Mouse (Mus musculus): ENCODE measurements around the gene Lhx6.
A peak's percentile ranks its signal among the peaks of the same experiment; 100 is the strongest.
"Not testable (repeated sequence)": the region's sequence is repeated elsewhere in the genome, so short reads cannot be mapped to it uniquely, and the experiment has no call there.

The Lhx6 gene

DNA sequence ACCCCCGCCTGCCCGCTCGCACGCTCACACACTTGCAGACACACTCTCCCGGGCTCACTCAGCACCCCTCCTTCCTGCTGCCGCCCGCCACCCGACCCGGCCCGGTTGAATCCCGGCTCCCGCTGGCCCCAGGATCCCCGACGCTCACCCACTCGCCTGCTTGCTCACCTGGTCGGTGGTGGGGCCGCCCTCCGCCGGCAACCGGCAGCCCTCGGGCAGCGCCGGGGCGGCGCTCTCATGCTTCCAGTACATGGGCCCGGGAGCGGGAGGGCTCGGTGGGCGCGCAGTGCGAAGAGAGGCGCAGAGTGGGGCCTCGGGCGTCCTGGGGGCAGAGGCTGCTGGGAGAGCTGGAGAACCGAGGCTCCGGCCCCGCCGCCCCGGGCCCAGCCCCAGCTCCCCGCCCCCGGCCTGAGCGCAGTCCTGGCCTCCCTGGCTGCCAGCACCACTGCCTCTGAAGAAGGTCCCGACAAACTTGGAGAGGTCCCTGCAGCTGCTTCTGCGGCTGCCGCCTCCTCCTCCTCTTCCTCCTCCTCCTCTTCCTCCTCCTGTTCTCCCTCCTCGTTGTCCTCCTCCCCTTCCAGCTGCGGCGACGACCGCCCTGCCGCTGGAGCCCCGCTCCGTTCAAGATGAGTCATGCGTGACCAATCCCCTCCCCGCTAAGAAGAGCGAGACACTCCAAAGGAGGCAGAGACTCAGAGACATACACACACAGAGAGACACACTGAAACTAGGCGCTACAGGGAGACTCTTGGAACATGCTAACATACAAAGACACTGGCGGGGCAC lies at the start of gene Lhx6:
TSS of gene Lhx6 (minus strand) at position 453 of the 786 bp plus-strand sequence.
- no peak for DNase-seq (ENCODE audit: low read depth, low spot score)

- not testable (repeated sequence) for DNase-seq (ENCODE audit: low read depth, low spot score)
Observed at GRCm38 (mm10) chr2:36152401-36152800, 47.2 kb upstream of the Lhx6 start.

- DNase-seq (ENCODE audit: low read depth, low spot score) = no peak
Observed at GRCm38 (mm10) chr2:36148876-36149365, 43.7 kb upstream of the Lhx6 start.

GRCm38 (mm10) chr2:36139096-36139495 lies 33.9 kb upstream of the Lhx6 start:
- DNase-seq (ENCODE audit: low read depth, low spot score) = no peak

DNA sequence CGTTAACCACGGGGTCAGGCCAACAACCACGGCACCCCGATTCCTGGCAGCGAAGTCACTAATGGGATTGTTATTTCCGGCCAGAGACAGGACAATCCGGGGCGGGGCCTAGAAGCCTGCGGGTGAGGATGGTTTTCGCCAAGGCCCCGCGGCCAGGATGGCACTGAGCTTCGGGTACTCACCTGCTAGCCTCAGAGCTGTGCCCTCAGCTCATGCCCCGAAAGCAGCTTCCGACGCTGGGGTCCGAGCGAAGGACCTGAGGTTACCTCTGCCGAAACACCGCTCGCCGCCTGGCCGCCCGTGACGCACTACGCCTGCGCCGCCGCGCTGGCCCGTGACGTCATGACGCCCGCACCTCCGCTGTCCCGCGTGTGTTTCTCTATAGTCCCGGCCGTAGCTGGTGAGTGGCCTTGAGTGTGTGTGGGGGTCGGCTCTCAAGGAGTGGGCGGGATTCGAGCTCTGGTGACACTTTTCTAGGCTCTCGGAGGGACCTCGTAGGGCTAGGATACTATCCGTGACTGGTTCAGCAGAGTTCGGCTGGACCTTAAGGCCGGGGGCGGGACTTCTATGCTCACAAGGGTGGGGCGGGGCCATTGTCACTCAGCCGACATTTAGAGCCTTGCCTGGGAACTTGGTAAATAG lies 31.2 kb upstream of the Lhx6 start, which contains the start of the genes Mrrf and Rbm18:
TSS of gene Mrrf (plus strand) at position 90 of the 642 bp plus-strand sequence.
TSS of gene Rbm18 (minus strand) at position 474 of the 642 bp plus-strand sequence.
- DNase-seq (ENCODE audit: low read depth, low spot score) = peak; percentile 93

DNA sequence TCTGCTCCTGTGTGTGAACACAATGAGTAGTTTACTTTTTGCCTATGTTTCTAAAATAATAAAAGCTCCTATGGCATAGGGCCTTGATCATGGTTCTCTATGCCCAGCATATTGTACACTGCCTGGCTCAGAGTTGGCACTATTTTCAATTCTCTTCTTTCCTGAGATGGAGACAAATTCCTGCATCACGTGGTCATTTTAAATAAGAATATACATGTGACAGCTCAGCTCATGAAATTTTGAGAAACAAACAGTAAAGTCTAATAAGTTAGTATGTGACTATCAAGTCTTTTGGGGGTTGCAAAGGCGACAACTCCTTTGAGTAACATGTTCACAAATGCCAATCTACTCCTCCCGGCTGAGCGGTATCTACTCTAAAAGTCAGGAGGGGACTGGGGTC lies 30.7 kb upstream of the Lhx6 start:
- DNase-seq (ENCODE audit: low read depth, low spot score) = no peak

DNA sequence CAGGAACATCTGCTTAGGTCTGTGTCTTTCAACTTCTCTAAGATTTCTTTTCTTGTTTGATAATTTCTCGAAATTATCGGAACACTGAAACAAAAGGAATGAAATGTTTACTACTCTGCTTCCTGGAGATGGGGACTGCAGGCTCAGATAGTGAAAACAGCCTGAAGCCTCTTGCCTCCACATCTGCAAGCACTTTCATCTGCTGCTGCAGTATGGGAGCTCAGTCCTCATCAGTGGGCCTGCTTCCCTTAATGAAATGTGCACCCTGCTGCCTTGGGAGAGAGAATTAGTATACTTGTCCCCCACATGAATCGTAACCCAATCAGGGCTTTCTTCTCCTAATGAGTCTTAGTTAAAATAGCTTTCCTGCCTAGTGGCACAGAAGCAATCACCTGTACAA lies 23.8 kb upstream of the Lhx6 start:
- no peak for DNase-seq (ENCODE audit: low read depth, low spot score)

- DNase-seq (ENCODE audit: low read depth, low spot score) = no peak
Observed at GRCm38 (mm10) chr2:36127973-36128372, 22.8 kb upstream of the Lhx6 start.

DNA sequence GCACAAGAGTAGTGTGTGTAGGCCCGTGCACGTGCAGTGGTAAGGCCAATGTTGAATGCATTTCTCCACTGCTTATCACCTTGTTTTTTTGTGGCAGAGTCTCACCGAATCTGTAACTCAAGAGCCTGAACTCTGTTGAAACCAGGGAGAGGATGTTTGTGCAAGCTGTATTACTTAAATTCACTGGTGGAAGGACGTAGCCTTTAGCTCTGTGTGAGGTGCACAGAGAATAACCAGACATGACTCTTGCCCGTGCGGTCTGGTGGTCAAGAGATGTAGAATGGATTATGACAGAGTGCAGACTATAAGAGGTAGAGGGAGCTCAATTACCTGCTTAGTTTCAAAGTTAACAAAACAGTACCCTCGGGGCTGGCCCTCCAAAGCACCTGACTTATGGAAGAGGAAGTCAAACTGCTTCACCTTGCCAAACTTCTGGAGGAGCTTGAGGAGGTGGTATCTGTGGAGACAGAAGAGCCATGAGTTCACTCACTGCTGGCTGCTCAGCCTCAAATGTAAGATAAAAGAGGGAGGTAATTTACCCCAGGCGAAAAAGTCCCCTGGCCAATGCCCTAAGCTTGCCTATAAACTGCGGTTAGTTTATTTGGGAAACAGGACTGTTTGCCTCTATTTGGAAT lies 21.7 kb upstream of the Lhx6 start:
- DNase-seq (ENCODE audit: low read depth, low spot score) = no peak

GRCm38 (mm10) chr2:36112632-36113031 lies 7.4 kb upstream of the Lhx6 start:
- no peak for DNase-seq (ENCODE audit: low read depth, low spot score)

DNA sequence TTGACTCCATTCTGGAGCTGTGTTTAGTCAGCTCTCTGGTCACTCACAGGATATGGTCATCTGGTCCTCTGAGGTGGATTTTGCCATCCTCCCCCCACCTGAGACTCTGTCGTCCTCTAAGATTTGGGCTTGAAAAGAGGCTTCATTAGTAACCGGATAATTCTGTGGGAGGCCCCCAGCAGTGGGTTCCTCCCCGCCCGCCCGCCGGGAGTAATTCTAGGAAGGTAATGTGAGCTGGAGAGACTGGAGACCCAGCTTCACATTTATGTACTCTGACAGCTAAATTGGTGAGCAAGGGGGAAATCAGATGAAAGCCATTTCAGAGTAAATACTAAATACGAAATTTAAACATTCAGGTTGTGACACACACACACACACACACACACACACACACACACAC lies 3.4 kb upstream of the Lhx6 start:
- no peak for DNase-seq (ENCODE audit: low read depth, low spot score)

DNA sequence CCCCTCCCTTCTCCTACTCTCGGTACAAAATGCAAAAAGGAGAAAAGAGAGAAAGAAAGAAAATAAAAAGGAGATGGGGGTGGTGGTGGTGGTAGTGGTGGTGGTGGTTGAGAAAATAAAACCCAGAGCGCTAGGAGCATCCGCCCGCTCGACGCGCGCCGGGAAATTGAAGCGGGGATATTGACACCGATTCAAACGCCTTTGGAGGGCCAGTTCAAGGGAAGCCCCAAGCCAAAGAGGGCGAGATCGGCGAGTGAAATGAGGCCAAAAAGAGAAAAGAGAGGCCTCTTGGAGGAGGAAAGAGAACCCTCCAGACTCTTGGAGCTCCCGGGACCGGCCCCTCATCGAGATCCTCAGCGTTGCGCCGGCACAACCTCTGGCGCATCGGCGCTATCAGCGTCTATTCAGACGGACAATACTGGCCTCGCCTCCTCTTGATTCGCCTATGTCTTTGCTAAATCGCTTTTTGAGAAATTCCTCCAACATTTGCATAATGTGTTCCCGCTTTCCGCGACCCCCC lies 712 bp downstream of the Lhx6 start:
- DNase-seq (ENCODE audit: low read depth, low spot score) = peak; percentile 35

DNA sequence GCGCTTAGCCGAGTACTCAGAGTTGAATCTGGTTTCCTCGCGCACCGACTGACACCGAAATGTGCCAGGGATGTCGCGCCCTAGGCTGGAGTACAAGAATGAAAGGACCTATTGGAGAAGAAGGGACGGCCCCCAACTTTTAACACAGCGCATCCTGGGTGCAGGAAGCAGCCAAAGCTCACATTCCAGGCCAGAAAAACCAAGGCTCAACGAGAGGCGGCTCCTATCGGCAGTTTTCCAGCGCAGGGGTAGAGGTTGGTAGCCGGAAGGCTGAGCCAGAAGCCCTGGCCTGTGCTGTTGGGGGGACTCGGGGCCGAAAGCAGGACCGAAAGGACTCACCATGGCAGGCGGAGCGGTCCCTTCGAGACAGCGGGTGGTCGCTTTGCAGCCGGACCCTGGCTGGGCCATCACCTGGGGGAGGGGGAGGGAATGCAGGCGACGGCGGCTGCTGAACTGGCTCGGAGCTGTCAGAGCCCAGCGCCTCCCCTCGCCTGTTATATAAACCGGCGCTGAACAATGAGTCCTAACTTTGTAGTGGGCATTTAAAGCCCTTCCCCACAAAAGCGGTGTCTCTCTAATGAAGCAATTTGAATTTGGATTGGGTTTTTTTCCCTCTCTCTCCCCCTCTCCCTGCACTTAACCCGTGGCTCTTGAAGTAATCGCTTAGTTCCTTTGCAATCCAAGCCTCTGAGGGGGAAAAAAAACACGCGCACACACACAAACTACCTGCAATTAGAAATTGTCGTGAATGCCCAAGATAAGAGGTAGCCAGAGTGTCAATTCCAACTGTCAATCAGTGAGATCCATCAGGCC lies 1.4 kb downstream of the Lhx6 start:
- peak; percentile 33 for DNase-seq (ENCODE audit: low read depth, low spot score)

GRCm38 (mm10) chr2:36103069-36103554 lies 2.1 kb downstream of the Lhx6 start:
- peak; percentile 40 for DNase-seq (ENCODE audit: low read depth, low spot score)

GRCm38 (mm10) chr2:36102559-36102946 lies 2.7 kb downstream of the Lhx6 start:
- peak; percentile 54 for DNase-seq (ENCODE audit: low read depth, low spot score)

DNA sequence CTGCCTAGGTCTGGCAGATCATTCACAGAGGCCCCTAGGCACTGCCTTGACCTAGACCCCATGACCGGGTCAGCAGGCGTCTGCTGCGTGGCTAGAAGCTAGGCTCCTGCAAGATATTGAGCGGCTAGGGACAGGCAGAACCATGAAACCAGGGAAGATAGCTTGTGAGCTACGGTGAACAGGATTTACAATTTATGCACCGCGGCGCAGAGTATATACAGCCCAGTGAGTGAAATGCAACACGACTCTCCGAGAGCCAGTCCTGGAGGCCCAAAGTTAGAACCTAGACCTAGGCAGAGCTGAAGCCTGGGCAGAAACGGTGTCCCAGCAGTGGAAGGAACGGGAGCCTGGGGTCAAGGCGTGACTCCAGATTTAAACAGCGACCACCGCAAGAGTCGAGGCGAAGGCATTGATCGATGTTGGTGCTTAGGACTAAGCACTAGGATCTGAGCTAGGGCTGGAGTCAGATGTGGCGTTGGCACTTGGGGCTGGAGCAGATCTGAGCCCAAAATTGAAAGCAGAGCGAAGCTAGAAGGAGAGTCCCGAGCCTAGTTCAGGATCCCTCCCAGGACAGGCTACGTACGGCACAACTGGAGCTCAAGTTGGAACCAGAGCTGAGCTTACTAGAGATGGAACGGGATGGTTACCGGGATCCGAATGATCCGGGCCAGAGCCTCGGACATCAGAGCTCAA lies 3.2 kb downstream of the Lhx6 start:
- peak; percentile 19 for DNase-seq (ENCODE audit: low read depth, low spot score)

GRCm38 (mm10) chr2:36099739-36100138 lies 5.5 kb downstream of the Lhx6 start:
- DNase-seq (ENCODE audit: low read depth, low spot score) = no peak

GRCm38 (mm10) chr2:36098021-36098420 lies 7.2 kb downstream of the Lhx6 start:
- no peak for DNase-seq (ENCODE audit: low read depth, low spot score)

GRCm38 (mm10) chr2:36097129-36097815 lies 7.9 kb downstream of the Lhx6 start:
- no peak for DNase-seq (ENCODE audit: low read depth, low spot score)

- DNase-seq (ENCODE audit: low read depth, low spot score) = peak; percentile 63
Observed at GRCm38 (mm10) chr2:36093914-36094475, 11.2 kb downstream of the Lhx6 start.
